In genomic region chr5:115550482-115551005, GRCm38 (mm10) we compare ENCODE assay signal across 25 mouse cellular contexts. TPM values are rescaled to one million over a fixed set of nuclear protein-coding genes. Genes with fewer than 3 reads are reported as not detected.
DNase-seq lines count a peak whose midpoint lies in the region; ATAC-seq and TF ChIP-seq lines count a peak whose summit lies in the region.
"Had no signal": no experiment of that assay in that cellular context is flagged by ENCODE, and none has a peak within 500 bp of the region (broad histone marks: within the 10 kb centered on the region; RNA-seq: fewer than 3 reads in every experiment).

No protein-coding gene starts in this region.

- peak overlapping the region; percentile 75 for H3K27ac ChIP-seq in hindbrain, embryonic 10.5 days
- H3K27ac ChIP-seq in hindbrain, postnatal 0 days = no peak overlapping the region
- peak overlapping the region; percentile 34 for H3K27ac ChIP-seq in testis, adult 2 months (ENCODE audit: control insufficient read depth, insufficient read depth, low read depth, low read length)
- H3K27ac ChIP-seq: heart, embryonic 13.5 days; liver, embryonic 15.5 days had no signal

- no peaks in the 10 kb centered on the region for H3K9me3 ChIP-seq in hindbrain, embryonic 10.5 days
- no peaks in the 10 kb centered on the region for H3K9me3 ChIP-seq in hindbrain, postnatal 0 days (ENCODE audit: low read length)
- H3K9me3 ChIP-seq: heart, embryonic 13.5 days; liver, embryonic 15.5 days had no signal

- ATAC-seq in hindbrain, postnatal 0 days = no peak
- ATAC-seq in megakaryocyte-erythroid progenitor cell, adult 5-6 weeks (replicated peaks; ENCODE audit: low FRiP score, low TSS enrichment, poor library complexity, severe bottlenecking) = no peak
- ATAC-seq: forebrain, embryonic 14.5 days; intestine, postnatal 0 days; Patski had no signal

- WGBS in hindbrain, embryonic 10.5 days = 83% methylated on average over 11 of the region's 11 CpGs
- 79% methylated on average over 11 of the region's 11 CpGs for WGBS in hindbrain, postnatal 0 days

- H3K4me3 ChIP-seq in hindbrain, embryonic 10.5 days = no peak overlapping the region
- H3K4me3 ChIP-seq in hindbrain, postnatal 0 days (ENCODE audit: low read length) = no peak overlapping the region
- no peak overlapping the region for H3K4me3 ChIP-seq in testis, adult 2 months (ENCODE audit: control insufficient read depth, low read depth, low read length)
- H3K4me3 ChIP-seq: heart, embryonic 13.5 days; liver, embryonic 15.5 days had no signal

- no peak for TF ChIP-seq POLR2A in testis, adult 2 months (IDR thresholded peaks at IDR 0.05; ENCODE audit: control insufficient read depth, low read depth, low read length)

- peaks cover 86% of the 10 kb centered on the region for H3K36me3 ChIP-seq in hindbrain, embryonic 10.5 days
- peaks cover 47% of the 10 kb centered on the region; the same call in 1 of the 2 replicates for H3K36me3 ChIP-seq in hindbrain, postnatal 0 days (ENCODE audit: insufficient read depth, low read length)
- no peaks in the 10 kb centered on the region; the same call in 1 of the 2 replicates for H3K36me3 ChIP-seq in testis, adult 2 months (ENCODE audit: control insufficient read depth, insufficient read depth, low read length)

- peaks cover 56% of the 10 kb centered on the region for H3K4me1 ChIP-seq in hindbrain, embryonic 10.5 days (replicated peaks)
- H3K4me1 ChIP-seq in hindbrain, postnatal 0 days (ENCODE audit: insufficient read depth, low read length) = no peaks in the 10 kb centered on the region
- peaks cover under 1% of the 10 kb centered on the region for H3K4me1 ChIP-seq in testis, adult 2 months (ENCODE audit: control insufficient read depth, insufficient read depth, low read length)
- H3K4me1 ChIP-seq: liver, embryonic 15.5 days had no signal

- TF ChIP-seq CTCF in hindbrain, postnatal 0 days (IDR thresholded peaks at IDR 0.05; ENCODE audit: low read depth) = no peak
- TF ChIP-seq CTCF in testis, adult 2 months (IDR thresholded peaks at IDR 0.05; ENCODE audit: control insufficient read depth, insufficient read depth, insufficient replicate concordance, low read depth, low read length) = no peak

- H3K27me3 ChIP-seq in hindbrain, embryonic 10.5 days (ENCODE audit: insufficient read depth, poor library complexity, severe bottlenecking) = no peaks in the 10 kb centered on the region
- no peaks in the 10 kb centered on the region for H3K27me3 ChIP-seq in hindbrain, postnatal 0 days (ENCODE audit: insufficient read depth, low read length)
- no peaks in the 10 kb centered on the region for H3K27me3 ChIP-seq in testis, adult 2 months (ENCODE audit: control insufficient read depth, insufficient read depth, low read length)
- H3K27me3 ChIP-seq: heart, embryonic 13.5 days; liver, embryonic 15.5 days; Patski had no signal

- DNase-seq in cerebellum, adult 11-12 months = peak; percentile 64
- no peak for DNase-seq in cerebellum, postnatal 10 days
- no peak for DNase-seq in hindbrain, embryonic 10.5 days (ENCODE audit: low spot score)
- no peak for DNase-seq in hindbrain, postnatal 0 days (ENCODE audit: low spot score)
- no peak for DNase-seq in testis, postnatal 14 days (ENCODE audit: low spot score)
- DNase-seq: adrenal gland, postnatal 14 days; cerebellum, adult 2 months; gastrocnemius, postnatal 25 days; heart, adult 18-20 months; heart, postnatal 10 days; kidney, adult 9 months; kidney, postnatal 10 days; layer of hippocampus, postnatal 36 days; left cerebral cortex, postnatal 4 days; lung, embryonic 14.5 days; lung, postnatal 14 days; thymus, postnatal 25 days had no signal

- no peak overlapping the region for H3K4me2 ChIP-seq in hindbrain, postnatal 0 days (ENCODE audit: low read depth, low read length)
- H3K4me2 ChIP-seq: heart, embryonic 13.5 days; liver, embryonic 15.5 days; lung, embryonic 14.5 days; midbrain, embryonic 11.5 days had no signal

- H3K9ac ChIP-seq in hindbrain, postnatal 0 days (replicated peaks; ENCODE audit: low read length) = no peak overlapping the region
- H3K9ac ChIP-seq: heart, embryonic 13.5 days; liver, embryonic 15.5 days; lung, embryonic 14.5 days had no signal

RNA-seq across cellular contexts. Expression of gene Rplp0, which starts 8.7 kb away (rescaled TPM):
- 1,124 and 1,374 TPM in 2 replicates for polyA plus RNA-seq in hindbrain, embryonic 10.5 days (2016; fragmentation: Nextera tagmentation; extraction: Ambion mirVana)
- total RNA-seq in hindbrain, postnatal 0 days (2014; rRNA removed) = 1,557 and 1,861 TPM in 2 replicates
- 786 and 796 TPM in 2 replicates for polyA plus RNA-seq in hindbrain, postnatal 0 days (2015; fragmentation: Nextera tagmentation; extraction: Ambion mirVana)
- 1,431 and 1,500 TPM in 2 replicates for polyA plus RNA-seq in testis, adult 2 months (2012; rRNA removed)
- 2,668 and 3,132 TPM in 2 replicates for total RNA-seq in megakaryocyte-erythroid progenitor cell, adult 5-6 weeks (2014; fragmentation: Nextera tagmentation)
- 1,591 and 2,082 TPM in 2 replicates for total RNA-seq in megakaryocyte-erythroid progenitor cell, adult 5-6 weeks (2017)

RNA-seq across cellular contexts. Expression of gene Gcn1l1, which starts 14.5 kb away (rescaled TPM):
- polyA plus RNA-seq in hindbrain, embryonic 10.5 days (2016; fragmentation: Nextera tagmentation; extraction: Ambion mirVana) = 56.9 and 57.5 TPM in 2 replicates
- total RNA-seq in hindbrain, postnatal 0 days (2014; rRNA removed) = 73.4 and 81.7 TPM in 2 replicates
- polyA plus RNA-seq in hindbrain, postnatal 0 days (2015; fragmentation: Nextera tagmentation; extraction: Ambion mirVana) = 22.8 and 24.3 TPM in 2 replicates
- polyA plus RNA-seq in testis, adult 2 months (2012; rRNA removed) = 67.7 and 77.1 TPM in 2 replicates
- 66.1 and 67.0 TPM in 2 replicates for total RNA-seq in megakaryocyte-erythroid progenitor cell, adult 5-6 weeks (2014; fragmentation: Nextera tagmentation)
- total RNA-seq in megakaryocyte-erythroid progenitor cell, adult 5-6 weeks (2017) = 31.2 and 54.2 TPM in 2 replicates

RNA-seq across cellular contexts. Expression of gene Pxn, which starts 44.1 kb away (rescaled TPM):
- 32.6 and 42.6 TPM in 2 replicates for polyA plus RNA-seq in hindbrain, embryonic 10.5 days (2016; fragmentation: Nextera tagmentation; extraction: Ambion mirVana)
- 40.6 and 41.0 TPM in 2 replicates for total RNA-seq in hindbrain, postnatal 0 days (2014; rRNA removed)
- polyA plus RNA-seq in hindbrain, postnatal 0 days (2015; fragmentation: Nextera tagmentation; extraction: Ambion mirVana) = 16.8 and 18.0 TPM in 2 replicates
- polyA plus RNA-seq in testis, adult 2 months (2012; rRNA removed) = 81.6 and 82.6 TPM in 2 replicates
- 31.8 and 34.0 TPM in 2 replicates for total RNA-seq in megakaryocyte-erythroid progenitor cell, adult 5-6 weeks (2014; fragmentation: Nextera tagmentation)
- total RNA-seq in megakaryocyte-erythroid progenitor cell, adult 5-6 weeks (2017) = 36.1 and 47.5 TPM in 2 replicates
